Comparison of ENCODE assay signal across 14 mouse cellular contexts in genomic region chr1:179541502-179541901, GRCm38 (mm10). TPM values are rescaled to one million over a fixed set of nuclear protein-coding genes. Genes with fewer than 3 reads are reported as not detected.
A peak's percentile ranks its signal among the peaks of the same experiment; 100 is the strongest.
DNase-seq lines count a peak whose midpoint lies in the region; ATAC-seq and TF ChIP-seq lines count a peak whose summit lies in the region.
"Had no signal": no experiment of that assay in that cellular context is flagged by ENCODE, and none has a peak within 500 bp of the region (broad histone marks: within the 10 kb centered on the region; RNA-seq: fewer than 3 reads in every experiment).

No protein-coding gene starts in this region.

- DNase-seq in hindbrain, postnatal 0 days (ENCODE audit: low spot score), result no peak
- no peak for DNase-seq in hindbrain, embryonic 10.5 days (ENCODE audit: low spot score)
- DNase-seq in testis, postnatal 10 days (ENCODE audit: low spot score), result no peak
- peak; percentile 16 for DNase-seq in T-cell, adult 2 months (ENCODE audit: low spot score)
- DNase-seq in splenic B cell, adult 2 months (ENCODE audit: low read depth, low spot score), result peak; percentile 51
- DNase-seq in left cerebral cortex, adult 9 months (ENCODE audit: low spot score in 2 of 2), result no peak
- no peak for DNase-seq in gastrocnemius, adult 18-20 months (ENCODE audit: low spot score)
- DNase-seq: heart, adult 18-20 months; kidney, postnatal 10 days; lung, postnatal 36 days had no signal

- no peak overlapping the region for H3K27ac ChIP-seq in hindbrain, postnatal 0 days
- H3K27ac ChIP-seq in hindbrain, embryonic 10.5 days, result no peak overlapping the region
- H3K27ac ChIP-seq in testis, adult 2 months (ENCODE audit: control insufficient read depth, insufficient read depth, low read depth, low read length), result no peak overlapping the region
- H3K27ac ChIP-seq: forebrain, embryonic 12.5 days; stomach, embryonic 15.5 days had no signal

- peak; percentile 47 for TF ChIP-seq CTCF in hindbrain, postnatal 0 days (IDR thresholded peaks at IDR 0.05; ENCODE audit: low read depth)
- peak; percentile 16; the same call in 1 of the 2 replicates for TF ChIP-seq CTCF in testis, adult 2 months (IDR thresholded peaks at IDR 0.05; ENCODE audit: control insufficient read depth, insufficient read depth, insufficient replicate concordance, low read depth, low read length)

- H3K9ac ChIP-seq in hindbrain, postnatal 0 days (replicated peaks; ENCODE audit: low read length), result no peak overlapping the region
- H3K9ac ChIP-seq: forebrain, embryonic 12.5 days; stomach, embryonic 15.5 days had no signal

- no peak overlapping the region for H3K4me3 ChIP-seq in hindbrain, postnatal 0 days (ENCODE audit: low read length)
- H3K4me3 ChIP-seq in hindbrain, embryonic 10.5 days, result no peak overlapping the region
- no peak overlapping the region for H3K4me3 ChIP-seq in testis, adult 2 months (ENCODE audit: control insufficient read depth, low read depth, low read length)
- H3K4me3 ChIP-seq: forebrain, embryonic 12.5 days; myocyte; stomach, embryonic 15.5 days had no signal

- no peak overlapping the region for H3K4me2 ChIP-seq in hindbrain, postnatal 0 days (ENCODE audit: low read depth, low read length)
- H3K4me2 ChIP-seq: forebrain, embryonic 12.5 days; stomach, embryonic 15.5 days had no signal

- H3K9me3 ChIP-seq in hindbrain, postnatal 0 days (ENCODE audit: low read length), result no peaks in the 10 kb centered on the region
- H3K9me3 ChIP-seq in hindbrain, embryonic 10.5 days, result no peaks in the 10 kb centered on the region
- H3K9me3 ChIP-seq: forebrain, embryonic 12.5 days; stomach, embryonic 15.5 days had no signal

- H3K4me1 ChIP-seq in hindbrain, postnatal 0 days (ENCODE audit: insufficient read depth, low read length), result peaks cover 6% of the 10 kb centered on the region
- peaks cover 16% of the 10 kb centered on the region for H3K4me1 ChIP-seq in hindbrain, embryonic 10.5 days (replicated peaks)
- no peaks in the 10 kb centered on the region for H3K4me1 ChIP-seq in testis, adult 2 months (ENCODE audit: control insufficient read depth, insufficient read depth, low read length)

- TF ChIP-seq POLR2A in testis, adult 2 months (IDR thresholded peaks at IDR 0.05; ENCODE audit: control insufficient read depth, low read depth, low read length), result no peak

- 59% methylated on average over 3 of the region's 3 CpGs for WGBS in hindbrain, postnatal 0 days
- 61% methylated on average over 3 of the region's 3 CpGs for WGBS in hindbrain, embryonic 10.5 days

- no peak for ATAC-seq in hindbrain, postnatal 0 days

- H3K27me3 ChIP-seq in hindbrain, postnatal 0 days (ENCODE audit: insufficient read depth, low read length), result no peaks in the 10 kb centered on the region
- no peaks in the 10 kb centered on the region for H3K27me3 ChIP-seq in hindbrain, embryonic 10.5 days (ENCODE audit: insufficient read depth, poor library complexity, severe bottlenecking)
- no peaks in the 10 kb centered on the region for H3K27me3 ChIP-seq in testis, adult 2 months (ENCODE audit: control insufficient read depth, insufficient read depth, low read length)
- no peaks in the 10 kb centered on the region for H3K27me3 ChIP-seq in splenic B cell, adult 2 months (ENCODE audit: control insufficient read depth, insufficient read depth, low read length, poor library complexity, severe bottlenecking)
- H3K27me3 ChIP-seq: forebrain, embryonic 12.5 days; stomach, embryonic 15.5 days had no signal

- peaks cover 18% of the 10 kb centered on the region; the same call in 1 of the 2 replicates for H3K36me3 ChIP-seq in hindbrain, postnatal 0 days (ENCODE audit: insufficient read depth, low read length)
- peaks cover 28% of the 10 kb centered on the region for H3K36me3 ChIP-seq in hindbrain, embryonic 10.5 days
- peaks cover 1% of the 10 kb centered on the region; the same call in 1 of the 2 replicates for H3K36me3 ChIP-seq in testis, adult 2 months (ENCODE audit: control insufficient read depth, insufficient read depth, low read length)
- H3K36me3 ChIP-seq in splenic B cell, adult 2 months (ENCODE audit: control insufficient read depth, insufficient read depth, low read length, poor library complexity, severe bottlenecking), result peaks cover 6% of the 10 kb centered on the region; the same call in 1 of the 2 replicates
- H3K36me3 ChIP-seq: forebrain, embryonic 12.5 days; stomach, embryonic 15.5 days had no signal

RNA-seq across cellular contexts. Expression of gene Tfb2m, which starts 4.6 kb away (rescaled TPM):
- total RNA-seq in hindbrain, postnatal 0 days (2014; rRNA removed), result 9.2 and 20.2 TPM in 2 replicates
- 30.5 and 35.3 TPM in 2 replicates for polyA plus RNA-seq in hindbrain, postnatal 0 days (2015; fragmentation: Nextera tagmentation; extraction: Ambion mirVana)
- 18.2 and 22.0 TPM in 2 replicates for polyA plus RNA-seq in hindbrain, embryonic 10.5 days (2016; fragmentation: Nextera tagmentation; extraction: Ambion mirVana)
- 4.9 and 6.7 TPM in 2 replicates for polyA plus RNA-seq in testis, adult 2 months (2012; rRNA removed)
- total RNA-seq in gastrocnemius, adult 18-20 months (2021), result 10 to 100 TPM; 40.5 to 53.5 TPM

RNA-seq across cellular contexts. Expression of gene Cnst, which starts 4.7 kb away (rescaled TPM):
- total RNA-seq in hindbrain, postnatal 0 days (2014; rRNA removed), result 30.2 and 32.1 TPM in 2 replicates
- 16.2 and 16.3 TPM in 2 replicates for polyA plus RNA-seq in hindbrain, postnatal 0 days (2015; fragmentation: Nextera tagmentation; extraction: Ambion mirVana)
- polyA plus RNA-seq in hindbrain, embryonic 10.5 days (2016; fragmentation: Nextera tagmentation; extraction: Ambion mirVana), result 21.4 and 21.6 TPM in 2 replicates
- 10.3 and 11.0 TPM in 2 replicates for polyA plus RNA-seq in testis, adult 2 months (2012; rRNA removed)
- total RNA-seq in gastrocnemius, adult 18-20 months (2021), result 10 to 100 TPM; 31.6 to 34.2 TPM

RNA-seq across cellular contexts. Expression of gene Smyd3, which starts 23.7 kb away (rescaled TPM):
- 15.4 and 17.9 TPM in 2 replicates for total RNA-seq in hindbrain, postnatal 0 days (2014; rRNA removed)
- polyA plus RNA-seq in hindbrain, postnatal 0 days (2015; fragmentation: Nextera tagmentation; extraction: Ambion mirVana), result 23.3 and 26.1 TPM in 2 replicates
- 17.8 and 18.0 TPM in 2 replicates for polyA plus RNA-seq in hindbrain, embryonic 10.5 days (2016; fragmentation: Nextera tagmentation; extraction: Ambion mirVana)
- 2.0 and 2.4 TPM in 2 replicates for polyA plus RNA-seq in testis, adult 2 months (2012; rRNA removed)
- total RNA-seq in gastrocnemius, adult 18-20 months (2021), result 1 to 10 TPM; 5.1 to 5.2 TPM

Comparison
In these comparisons a context has a peak if more than half of its experiments do, and no peak if none do; other contexts are left out.
1. DNase-seq: peak in T-cell, adult 2 months (single experiment) and splenic B cell, adult 2 months (single experiment); none in hindbrain, postnatal 0 days (single experiment), hindbrain, embryonic 10.5 days (single experiment), testis, postnatal 10 days (single experiment), left cerebral cortex, adult 9 months (0 of 2) and gastrocnemius, adult 18-20 months (single experiment).